Mouse (Mus musculus): ENCODE results near the gene Itga1.

DNA sequence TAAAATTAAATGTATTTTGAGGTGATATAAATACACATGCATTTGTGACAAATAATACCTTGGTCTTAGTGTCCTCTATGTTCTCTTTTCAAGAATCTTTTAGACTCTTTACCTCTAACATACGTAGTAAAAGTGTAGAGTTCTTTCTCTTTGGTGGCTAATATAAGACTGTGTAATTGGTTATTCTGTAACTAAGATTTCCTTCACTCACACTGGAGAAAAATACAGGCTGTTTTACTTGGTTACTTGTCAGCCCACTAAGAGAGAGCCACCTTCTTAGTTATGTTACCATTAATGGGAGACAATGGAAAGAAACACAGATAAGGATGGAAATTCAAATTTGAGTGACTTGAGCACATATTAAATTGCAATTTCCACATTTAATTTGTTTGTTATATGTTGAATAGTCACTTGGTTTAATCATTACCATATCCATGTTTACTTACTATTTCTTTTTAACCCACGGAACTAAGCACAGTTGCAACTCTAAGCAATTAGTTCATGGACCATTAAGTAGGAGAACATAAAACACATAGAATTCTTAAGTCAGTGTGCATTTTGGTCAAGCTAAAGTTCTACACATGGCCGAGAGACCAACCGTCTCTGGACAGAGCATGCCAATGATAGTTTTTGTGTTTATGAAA is 34.3 kb downstream of the Itga1 start:
- TF ChIP-seq POLR2A (IDR thresholded peaks at IDR 0.05; ENCODE audit: low read depth, low read length), result no peak
- no peak for TF ChIP-seq CTCF (IDR thresholded peaks at IDR 0.05; ENCODE audit: extremely low read depth, insufficient read length, insufficient replicate concordance, low read depth, low read length)
